Mouse (Mus musculus) gastrocnemius, adult 2 months (tissue): ENCODE results near the gene Trim24. TPM values are rescaled to one million over a fixed set of nuclear protein-coding genes. Genes with fewer than 3 reads are reported as not detected.
A peak's percentile ranks its signal among the peaks of the same experiment; 100 is the strongest.
"Not testable (repeated sequence)": the region's sequence is repeated elsewhere in the genome, so short reads cannot be mapped to it uniquely, and the experiment has no call there.

ENCODE experiments used
- DNase-seq: peaks from one replicate; pipeline ENCODE4 v3.0.0; 2022
- H3K27ac ChIP-seq: fragments of 200-600 bp; 2 replicates; pipeline ENCODE4 v1.8.1; 2022; ENCODE audit warnings: mild to moderate bottlenecking
- H3K4me3 ChIP-seq: fragments of 200-600 bp; 2 replicates; pipeline ENCODE4 v1.8.1; 2022; ENCODE audit warnings: mild to moderate bottlenecking, moderate library complexity
- CTCF ChIP-seq: fragments of 200-600 bp; IDR thresholded peaks from 2 replicates; pipeline ENCODE4 v1.8.1; 2022; ENCODE audit warnings: antibody characterized with exemption, mild to moderate bottlenecking, moderate library complexity
- intact Hi-C: fragments of 180-260 bp; cut with DNase I; formaldehyde crosslinking; loops from one replicate; pipeline ENCODE4 v1.15.1; 2025
- long read RNA-seq, 2 experiments: library from polyadenylated mRNA; stranded (forward); transcript quantifications; one replicate each; pipeline ENCODE4 v2.0.0; 2021
- total RNA-seq, 2 experiments: library from RNA; stranded (reverse); gene quantifications; 2 replicates each; pipeline ENCODE4 v1.2.3; 2021

The Trim24 gene
- 10 to 100 TPM; 32.6 to 53.6 TPM for total RNA-seq
- long read RNA-seq, experiment 1, full-length matches to known transcripts: 23 of 35 reads
- long read RNA-seq, experiment 1, partial matches to known transcripts: 8 of 35 reads
- long read RNA-seq, experiment 1, other reads (novel, unspliced or antisense): 4 of 35 reads
- long read RNA-seq, experiment 2, full-length matches to known transcripts: 52 of 75 reads
- long read RNA-seq, experiment 2, partial matches to known transcripts: 15 of 75 reads
- long read RNA-seq, experiment 2, other reads (novel, unspliced or antisense): 8 of 75 reads

GRCm38 (mm10) chr6:37870245-37871136 lies at the start of gene Trim24:
Trim24 (plus strand) TSS chr6:37870811.
- intact Hi-C loops: loop anchor here (5.0 to 10.0 kb wide), 3 partner anchors 156 to 406 kb away; no protein-coding TSS in a partner anchor
- Histone ChIP-seq H3K27ac (peak within 1 kb of the TSS; percentile 97), H3K4me3 (peak within 1 kb of the TSS; percentile 89)
- peak; percentile 98 for DNase-seq
- TF ChIP-seq CTCF: peak; percentile 5; the same call in 1 of the 2 replicates

GRCm38 (mm10) chr6:37821531-37822051 lies 49.0 kb upstream of the Trim24 start:
- no peak for TF ChIP-seq CTCF
- no peak for DNase-seq
- Histone ChIP-seq H3K4me3 (no peak overlapping the region), H3K27ac (no peak overlapping the region)
- intact Hi-C loops: no loop called here

GRCm38 (mm10) chr6:37822390-37822789 lies 48.2 kb upstream of the Trim24 start:
- no peak for TF ChIP-seq CTCF
- no peak overlapping the region for H3K4me3 ChIP-seq
- no peak overlapping the region for H3K27ac ChIP-seq
- intact Hi-C loops: no loop called here
- DNase-seq: no peak

GRCm38 (mm10) chr6:37823731-37824130 lies 46.9 kb upstream of the Trim24 start:
- DNase-seq: no peak
- intact Hi-C loops: loop anchor here (2.0 kb wide), 1 partner anchor 67 kb away; no protein-coding TSS in a partner anchor
- Histone ChIP-seq H3K4me3 (no peak overlapping the region), H3K27ac (no peak overlapping the region)
- no peak for TF ChIP-seq CTCF

GRCm38 (mm10) chr6:37825331-37826115 lies 45.1 kb upstream of the Trim24 start:
- not testable (repeated sequence) for H3K4me3 ChIP-seq, H3K27ac ChIP-seq, DNase-seq
- intact Hi-C loops: loop anchor here (2.0 kb wide), 1 partner anchor 69 kb away; no protein-coding TSS in a partner anchor

GRCm38 (mm10) chr6:37828955-37829354 lies 41.7 kb upstream of the Trim24 start:
- no peak for DNase-seq
- Histone ChIP-seq H3K27ac (no peak overlapping the region), H3K4me3 (no peak overlapping the region)
- TF ChIP-seq CTCF: no peak
- intact Hi-C loops: no loop called here

GRCm38 (mm10) chr6:37829631-37830030 lies 41.0 kb upstream of the Trim24 start:
- no peak for TF ChIP-seq CTCF
- intact Hi-C loops: no loop called here
- DNase-seq: no peak
- Histone ChIP-seq H3K4me3 (no peak overlapping the region), H3K27ac (no peak overlapping the region)

- DNase-seq: no peak
- intact Hi-C loops: no loop called here
- H3K4me3 ChIP-seq: no peak overlapping the region
- no peak for TF ChIP-seq CTCF
- no peak overlapping the region for H3K27ac ChIP-seq
Observed at GRCm38 (mm10) chr6:37833691-37834090, 36.9 kb upstream of the Trim24 start.

- H3K4me3 ChIP-seq, intact Hi-C loops, DNase-seq, H3K27ac ChIP-seq: not testable (repeated sequence)
Observed at GRCm38 (mm10) chr6:37836951-37837565, 33.6 kb upstream of the Trim24 start.

GRCm38 (mm10) chr6:37842779-37843605 lies 27.6 kb upstream of the Trim24 start:
- no peak for DNase-seq
- intact Hi-C loops: no loop called here
- no peak overlapping the region for H3K4me3 ChIP-seq
- TF ChIP-seq CTCF: no peak
- H3K27ac ChIP-seq: no peak overlapping the region

GRCm38 (mm10) chr6:37843647-37844273 lies 26.9 kb upstream of the Trim24 start:
- Histone ChIP-seq H3K27ac (no peak overlapping the region), H3K4me3 (no peak overlapping the region)
- intact Hi-C loops: no loop called here
- no peak for TF ChIP-seq CTCF
- DNase-seq: no peak

- intact Hi-C loops, H3K4me3 ChIP-seq, DNase-seq, H3K27ac ChIP-seq: not testable (repeated sequence)
Observed at GRCm38 (mm10) chr6:37844947-37845346, 25.7 kb upstream of the Trim24 start.

GRCm38 (mm10) chr6:37847531-37847930 lies 23.1 kb upstream of the Trim24 start:
- H3K4me3 ChIP-seq, DNase-seq, H3K27ac ChIP-seq, intact Hi-C loops: not testable (repeated sequence)
